Mouse (Mus musculus): ENCODE measurements around the gene Rsrp1.
"Not testable (repeated sequence)": the region's sequence is repeated elsewhere in the genome, so short reads cannot be mapped to it uniquely, and the experiment has no call there.

Gene Rsrp1

GRCm38 (mm10) chr4:134923258-134924018 is at the start of gene Rsrp1:
Gene Rsrp1 (plus strand): TSS chr4:134923592.
- DNase-seq (ENCODE audit: low spot score) = peak; percentile 96

- DNase-seq (ENCODE audit: low spot score) = no peak
Observed at GRCm38 (mm10) chr4:134876171-134876570, 47.2 kb upstream of the Rsrp1 start.

- no peak for DNase-seq (ENCODE audit: low spot score)
Observed at GRCm38 (mm10) chr4:134879410-134879981, 43.9 kb upstream of the Rsrp1 start.

- no peak for DNase-seq (ENCODE audit: low spot score)
Observed at GRCm38 (mm10) chr4:134880041-134880440, 43.4 kb upstream of the Rsrp1 start.

GRCm38 (mm10) chr4:134883266-134883665 is 40.1 kb upstream of the Rsrp1 start:
- no peak for DNase-seq (ENCODE audit: low spot score)

- no peak for DNase-seq (ENCODE audit: low spot score)
Observed at GRCm38 (mm10) chr4:134883808-134884207, 39.6 kb upstream of the Rsrp1 start.

GRCm38 (mm10) chr4:134884364-134884763 is 39.0 kb upstream of the Rsrp1 start:
- no peak for DNase-seq (ENCODE audit: low spot score)

- no peak for DNase-seq (ENCODE audit: low spot score)
Observed at GRCm38 (mm10) chr4:134892096-134892495, 31.3 kb upstream of the Rsrp1 start.

GRCm38 (mm10) chr4:134897256-134897655 is 26.1 kb upstream of the Rsrp1 start:
- DNase-seq (ENCODE audit: low spot score) = no peak

GRCm38 (mm10) chr4:134901126-134901525 is 22.3 kb upstream of the Rsrp1 start:
- DNase-seq (ENCODE audit: low spot score) = no peak

GRCm38 (mm10) chr4:134903046-134903445 is 20.3 kb upstream of the Rsrp1 start:
- DNase-seq (ENCODE audit: low spot score) = no peak

GRCm38 (mm10) chr4:134911406-134911805 is 12.0 kb upstream of the Rsrp1 start:
- DNase-seq (ENCODE audit: low spot score) = not testable (repeated sequence)

- DNase-seq (ENCODE audit: low spot score) = no peak
Observed at GRCm38 (mm10) chr4:134913413-134913812, 10.0 kb upstream of the Rsrp1 start.

GRCm38 (mm10) chr4:134914122-134914863 is 9.1 kb upstream of the Rsrp1 start:
- DNase-seq (ENCODE audit: low spot score) = no peak

GRCm38 (mm10) chr4:134914864-134915209 is 8.6 kb upstream of the Rsrp1 start, which contains the start of gene Tmem50a:
Gene Tmem50a (minus strand): TSS chr4:134915024.
- DNase-seq (ENCODE audit: low spot score) = peak; percentile 85

- no peak for DNase-seq (ENCODE audit: low spot score)
Observed at GRCm38 (mm10) chr4:134915223-134916050, 8.0 kb upstream of the Rsrp1 start.

GRCm38 (mm10) chr4:134917194-134917593 is 6.2 kb upstream of the Rsrp1 start:
- DNase-seq (ENCODE audit: low spot score) = no peak

- no peak for DNase-seq (ENCODE audit: low spot score)
Observed at GRCm38 (mm10) chr4:134918381-134918780, 5.0 kb upstream of the Rsrp1 start.

- no peak for DNase-seq (ENCODE audit: low spot score)
Observed at GRCm38 (mm10) chr4:134919733-134920540, 3.5 kb upstream of the Rsrp1 start.

GRCm38 (mm10) chr4:134920631-134921030 is 2.8 kb upstream of the Rsrp1 start:
- no peak for DNase-seq (ENCODE audit: low spot score)

GRCm38 (mm10) chr4:134921703-134922102 is 1.7 kb upstream of the Rsrp1 start:
- no peak for DNase-seq (ENCODE audit: low spot score)

Measured in left cerebral cortex, adult 11 months (tissue).